Mouse (Mus musculus): Measurements from ENCODE around the gene Tmc1.

- TF ChIP-seq POLR2A (IDR thresholded peaks at IDR 0.05; ENCODE audit: borderline replicate concordance, low read depth, low read length), result no peak
- no peak for TF ChIP-seq CTCF (IDR thresholded peaks at IDR 0.05; ENCODE audit: low read depth, low read length)
These were observed 29.7 kb downstream of the Tmc1 start for GRCm38 (mm10) chr19:20924282-20924681.

Data from bone marrow macrophage, adult 2 months (primary cell).